Mouse (Mus musculus): ENCODE measurements around the gene Dctn2.
"Not testable (repeated sequence)": the region's sequence is repeated elsewhere in the genome, so short reads cannot be mapped to it uniquely, and the experiment has no call there.

The Dctn2 gene

GRCm38 (mm10) chr10:127312858-127313257, 46.7 kb downstream of the Dctn2 start:
- DNase-seq (ENCODE audit: low read depth, low spot score), result no peak

GRCm38 (mm10) chr10:127313516-127313915, 47.3 kb downstream of the Dctn2 start:
- not testable (repeated sequence) for DNase-seq (ENCODE audit: low read depth, low spot score)

GRCm38 (mm10) chr10:127314950-127315349, 48.8 kb downstream of the Dctn2 start:
- DNase-seq (ENCODE audit: low read depth, low spot score), result not testable (repeated sequence)

GRCm38 (mm10) chr10:127317277-127317676, 51.1 kb downstream of the Dctn2 start:
- DNase-seq (ENCODE audit: low read depth, low spot score), result no peak

- DNase-seq (ENCODE audit: low read depth, low spot score), result no peak
These were observed 51.8 kb downstream of the Dctn2 start for GRCm38 (mm10) chr10:127318009-127318408.

GRCm38 (mm10) chr10:127319969-127320368, 53.8 kb downstream of the Dctn2 start:
- no peak for DNase-seq (ENCODE audit: low read depth, low spot score)

- no peak for DNase-seq (ENCODE audit: low read depth, low spot score)
These were observed 55.5 kb downstream of the Dctn2 start, which contains the start of gene Arhgap9 for GRCm38 (mm10) chr10:127321621-127322020. Gene Arhgap9 (plus strand): TSS chr10:127321964.

- no peak for DNase-seq (ENCODE audit: low read depth, low spot score)
These were observed 56.0 kb downstream of the Dctn2 start for GRCm38 (mm10) chr10:127322178-127322577.

GRCm38 (mm10) chr10:127322669-127323068, 56.5 kb downstream of the Dctn2 start:
- DNase-seq (ENCODE audit: low read depth, low spot score), result no peak

GRCm38 (mm10) chr10:127323131-127323855, 57.1 kb downstream of the Dctn2 start:
- no peak for DNase-seq (ENCODE audit: low read depth, low spot score)

- peak; percentile 56 for DNase-seq (ENCODE audit: low read depth, low spot score)
These were observed 58.3 kb downstream of the Dctn2 start for GRCm38 (mm10) chr10:127324495-127324894.

- no peak for DNase-seq (ENCODE audit: low read depth, low spot score)
These were observed 59.4 kb downstream of the Dctn2 start for GRCm38 (mm10) chr10:127325454-127326016.

GRCm38 (mm10) chr10:127326017-127326801, 60.0 kb downstream of the Dctn2 start:
- no peak for DNase-seq (ENCODE audit: low read depth, low spot score)

- no peak for DNase-seq (ENCODE audit: low read depth, low spot score)
These were observed 60.7 kb downstream of the Dctn2 start for GRCm38 (mm10) chr10:127326828-127327227.

- no peak for DNase-seq (ENCODE audit: low read depth, low spot score)
These were observed 61.4 kb downstream of the Dctn2 start for GRCm38 (mm10) chr10:127327461-127328145.

- no peak for DNase-seq (ENCODE audit: low read depth, low spot score)
These were observed 64.0 kb downstream of the Dctn2 start for GRCm38 (mm10) chr10:127330212-127330611.

All from mesoderm, embryonic 11.5 days (tissue).